Mouse (Mus musculus) liver, embryonic 16.5 days (tissue): ENCODE results near the gene Wnt11. TPM values are rescaled to one million over a fixed set of nuclear protein-coding genes. Genes with fewer than 3 reads are reported as not detected.

ENCODE experiments used
- ATAC-seq: fragments of 200-750 bp; cut with Nextera tagmentation; 2 replicates; pipeline ENCODE4 v1.8.0; 2017; ENCODE audit warnings: low read depth, mild to moderate bottlenecking, moderate number of reproducible peaks, moderate library complexity
- H3K27ac ChIP-seq: fragments of 300-500 bp; sonication (generic); 2 replicates; pipeline ENCODE4 v1.5.1; 2014; ENCODE audit warnings: mild to moderate bottlenecking, low read length
- H3K27me3 ChIP-seq: fragments of 300-500 bp; sonication (generic); 2 replicates; pipeline ENCODE4 v1.6.1; 2014; ENCODE audit warnings: low read depth, low read length, mixed read lengths; ENCODE audit not compliant: control insufficient read depth, insufficient read depth
- H3K36me3 ChIP-seq: fragments of 300-500 bp; sonication (generic); 2 replicates; pipeline ENCODE4 v1.6.1; 2014; ENCODE audit warnings: mild to moderate bottlenecking; ENCODE audit not compliant: control insufficient read depth, insufficient read depth
- H3K4me1 ChIP-seq: fragments of 300-500 bp; sonication (generic); 2 replicates; pipeline ENCODE4 v1.6.1; 2014; ENCODE audit warnings: low read depth, low read length, mixed read lengths; ENCODE audit not compliant: control insufficient read depth
- H3K4me2 ChIP-seq: fragments of 300-500 bp; sonication (generic); 2 replicates; pipeline ENCODE4 v1.6.1; 2014; ENCODE audit warnings: low read depth, low read length, mixed read lengths
- H3K4me3 ChIP-seq: fragments of 300-500 bp; sonication (generic); 2 replicates; pipeline ENCODE4 v1.5.1; 2014; ENCODE audit warnings: low read depth, mild to moderate bottlenecking, low read length
- H3K9ac ChIP-seq: fragments of 300-500 bp; sonication (generic); 2 replicates; pipeline ENCODE4 v1.6.1; 2014; ENCODE audit warnings: low read depth, low read length
- H3K9me3 ChIP-seq: fragments of 300-500 bp; sonication (generic); replicated peaks from 2 replicates; pipeline ENCODE4 v1.6.1; 2016; ENCODE audit warnings: low read length; ENCODE audit not compliant: control insufficient read depth
- WGBS: fragments of 180-500 bp; shearing (Covaris S2); extraction: QIAGEN DNeasy Blood & Tissue Kit; methylation state at CpG from one replicate; pipeline ENCODE4 v1.1.7; 2014; ENCODE audit not compliant: insufficient replicate concordance; 5-methylcytosine and 5-hydroxymethylcytosine counted together
- polyA plus RNA-seq: library from polyadenylated mRNA; unstranded; fragments of >200 nt; fragmentation: Nextera tagmentation; extraction: Ambion mirVana; gene quantifications from 2 replicates; pipeline ENCODE4 v1.2.1, GENCODE M21; 2015

Gene Wnt11
- polyA plus RNA-seq, 1 experiment from 2014 or later = 0.25 TPM

- no peak overlapping the region for H3K9ac ChIP-seq
- 87% methylated on average over 8 of the region's 8 CpGs for WGBS
- H3K27ac ChIP-seq = no peak overlapping the region
- peaks cover 6% of the 10 kb centered on the region for H3K4me1 ChIP-seq
- no peaks in the 10 kb centered on the region; the same call in 1 of the 2 replicates for H3K36me3 ChIP-seq
- no peak overlapping the region for H3K4me2 ChIP-seq
- ATAC-seq = no peak
- no peaks in the 10 kb centered on the region for H3K9me3 ChIP-seq
- no peak overlapping the region for H3K4me3 ChIP-seq
- H3K27me3 ChIP-seq = no peaks in the 10 kb centered on the region
Observed at GRCm38 (mm10) chr7:98897323-98897722, 62.4 kb downstream of the Wnt11 start.

- WGBS = 67% methylated on average over 4 of the region's 4 CpGs
- no peaks in the 10 kb centered on the region for H3K27me3 ChIP-seq
- no peak overlapping the region for H3K4me3 ChIP-seq
- no peaks in the 10 kb centered on the region for H3K36me3 ChIP-seq
- H3K9ac ChIP-seq = no peak overlapping the region
- no peak for ATAC-seq
- peaks cover 3% of the 10 kb centered on the region for H3K4me1 ChIP-seq
- no peak overlapping the region for H3K27ac ChIP-seq
- no peaks in the 10 kb centered on the region for H3K9me3 ChIP-seq
- no peak overlapping the region for H3K4me2 ChIP-seq
Observed at GRCm38 (mm10) chr7:98899815-98900214, 64.9 kb downstream of the Wnt11 start.

- Histone ChIP-seq H3K9me3 (no peaks in the 10 kb centered on the region), H3K36me3 (no peaks in the 10 kb centered on the region), H3K4me3 (no peak overlapping the region), H3K27ac (no peak overlapping the region), H3K27me3 (no peaks in the 10 kb centered on the region), H3K4me2 (no peak overlapping the region), H3K9ac (no peak overlapping the region), H3K4me1 (no peaks in the 10 kb centered on the region; the same call in 1 of the 2 replicates)
- ATAC-seq = no peak
- 79% methylated on average over 1 of the region's 1 CpGs for WGBS
Observed at GRCm38 (mm10) chr7:98901120-98901519, 66.2 kb downstream of the Wnt11 start.

GRCm38 (mm10) chr7:98903884-98904283 is 69.0 kb downstream of the Wnt11 start:
- 61% methylated on average over 5 of the region's 5 CpGs for WGBS
- no peak; the same call in 1 of the 2 replicates for ATAC-seq
- no peak overlapping the region for H3K4me2 ChIP-seq

More at GRCm38 (mm10) chr7:98903884-98904283, 69.0 kb downstream of the Wnt11 start:
- Histone ChIP-seq H3K27me3 (no peaks in the 10 kb centered on the region), H3K4me1 (no peaks in the 10 kb centered on the region; the same call in 1 of the 2 replicates), H3K4me3 (no peak overlapping the region), H3K9me3 (no peaks in the 10 kb centered on the region), H3K9ac (no peak overlapping the region), H3K36me3 (no peaks in the 10 kb centered on the region), H3K27ac (no peak overlapping the region)

Other genes starting within 250 kb of the Wnt11 start
- gene Emsy, start 178.3 kb upstream of the Wnt11 start, polyA plus RNA-seq = 5.4 and 7.4 TPM in 2 replicates
- 7.6 and 7.8 TPM in 2 replicates for gene Thap12, start 132.0 kb upstream of the Wnt11 start, polyA plus RNA-seq